ENCODE assay signal across 20 mouse cellular contexts in genomic region chr7:140998853-140999700, GRCm38 (mm10). TPM values are rescaled to one million over a fixed set of nuclear protein-coding genes. Genes with fewer than 3 reads are reported as not detected.
DNase-seq lines count a peak whose midpoint lies in the region; ATAC-seq lines count a peak whose summit lies in the region.
"Had no signal": no experiment of that assay in that cellular context is flagged by ENCODE, and none has a peak within 500 bp of the region (broad histone marks: within the 10 kb centered on the region; RNA-seq: fewer than 3 reads in every experiment).

No protein-coding gene starts in this region.

- 50% methylated on average over 11 of the region's 11 CpGs for WGBS in liver, embryonic 15.5 days (ENCODE audit: insufficient replicate concordance)

- ATAC-seq in liver, embryonic 15.5 days (ENCODE audit: insufficient read depth): no peak
- peak; percentile 86 for ATAC-seq in granulocyte monocyte progenitor cell, adult 5-6 weeks (replicated peaks; ENCODE audit: poor library complexity, severe bottlenecking)
- peak; percentile 90 for ATAC-seq in monocyte, adult 5-6 weeks (replicated peaks; ENCODE audit: insufficient number of reproducible peaks, low FRiP score, low TSS enrichment, poor library complexity, severe bottlenecking)

- H3K4me3 ChIP-seq in liver, embryonic 15.5 days (replicated peaks): peak overlapping the region; percentile 2; the same call in 1 of the 2 replicates
- H3K4me3 ChIP-seq: erythroblast, embryonic 14.5 days; heart, embryonic 13.5 days; hindbrain, embryonic 13.5 days; kidney, embryonic 15.5 days; limb, embryonic 15.5 days; myocyte had no signal

- H3K27ac ChIP-seq in liver, embryonic 15.5 days (replicated peaks): peak overlapping the region; percentile 65
- H3K27ac ChIP-seq: heart, embryonic 13.5 days; hindbrain, embryonic 13.5 days; kidney, embryonic 15.5 days; limb, embryonic 15.5 days; stomach, postnatal 0 days had no signal

- H3K36me3 ChIP-seq in liver, embryonic 15.5 days (replicated peaks): no peaks in the 10 kb centered on the region
- H3K36me3 ChIP-seq: heart, embryonic 13.5 days; hindbrain, embryonic 13.5 days; kidney, embryonic 15.5 days; limb, embryonic 15.5 days had no signal

- H3K9ac ChIP-seq in liver, embryonic 15.5 days: no peak overlapping the region
- H3K9ac ChIP-seq: heart, embryonic 13.5 days; hindbrain, embryonic 13.5 days; kidney, embryonic 15.5 days; limb, embryonic 15.5 days had no signal

- no peaks in the 10 kb centered on the region for H3K9me3 ChIP-seq in liver, embryonic 15.5 days (replicated peaks)
- H3K9me3 ChIP-seq: heart, embryonic 13.5 days; hindbrain, embryonic 13.5 days; kidney, embryonic 15.5 days; limb, embryonic 15.5 days had no signal

- no peak for DNase-seq in liver
- DNase-seq in CD4-positive, CD25-positive, alpha-beta regulatory T cell, adult 2 months (ENCODE audit: low read depth, low spot score): peak; percentile 33
- no peak for DNase-seq in gastrocnemius, postnatal 25 days
- no peak for DNase-seq in cerebellum, adult 18-20 months
- no peak for DNase-seq in layer of hippocampus, postnatal 25 days (ENCODE audit: extremely low spot score in 1 of 2, low spot score in 1 of 2)
- DNase-seq: cerebellum, adult 2 months; gastrocnemius, postnatal 36 days had no signal

- H3K27me3 ChIP-seq in liver, embryonic 15.5 days: no peaks in the 10 kb centered on the region; the same call in 1 of the 2 replicates
- H3K27me3 ChIP-seq: heart, embryonic 13.5 days; hindbrain, embryonic 13.5 days; kidney, embryonic 15.5 days; limb, embryonic 15.5 days had no signal

- H3K4me2 ChIP-seq in liver, embryonic 15.5 days: peak overlapping the region; percentile 7; the same call in 1 of the 2 replicates
- H3K4me2 ChIP-seq: heart, embryonic 13.5 days; hindbrain, embryonic 13.5 days; kidney, embryonic 15.5 days; limb, embryonic 15.5 days had no signal

- H3K4me1 ChIP-seq in liver, embryonic 15.5 days (replicated peaks): 0 out of 2 replicates have a peak, but pooled peaks cover 4% of the 10 kb centered on the region
- H3K4me1 ChIP-seq: heart, embryonic 13.5 days; hindbrain, embryonic 13.5 days; kidney, embryonic 15.5 days; limb, embryonic 15.5 days had no signal

RNA-seq across cellular contexts. Expression of gene Ifitm3, which starts 11.5 kb away (rescaled TPM):
- 84.9 and 98.1 TPM in 2 replicates for polyA plus RNA-seq in liver, embryonic 15.5 days (2015; fragmentation: Nextera tagmentation; extraction: Ambion mirVana)
- 146 and 224 TPM in 2 replicates for total RNA-seq in granulocyte monocyte progenitor cell, adult 5-6 weeks (2014; fragmentation: Nextera tagmentation)
- total RNA-seq in granulocyte monocyte progenitor cell, adult 5-6 weeks (2017): 55.6 and 69.2 TPM in 2 replicates
- total RNA-seq in monocyte, adult 5-6 weeks (2017): 384 to 854 TPM (median 711 TPM) in 3 replicates
- 10 to 100 TPM; 34.4 to 52.1 TPM for total RNA-seq in gastrocnemius, postnatal 25 days (2021)
- total RNA-seq in layer of hippocampus, postnatal 25 days (2021): 10 to 100 TPM; 11.9 to 13.8 TPM

RNA-seq across cellular contexts. Expression of gene Ifitm6, which starts 18.6 kb away (rescaled TPM):
- 23.2 and 25.7 TPM in 2 replicates for polyA plus RNA-seq in liver, embryonic 15.5 days (2015; fragmentation: Nextera tagmentation; extraction: Ambion mirVana)
- 17.9 and 48.1 TPM in 2 replicates for total RNA-seq in granulocyte monocyte progenitor cell, adult 5-6 weeks (2014; fragmentation: Nextera tagmentation)
- 22.5 and 42.5 TPM in 2 replicates for total RNA-seq in granulocyte monocyte progenitor cell, adult 5-6 weeks (2017)
- total RNA-seq in monocyte, adult 5-6 weeks (2017): 268 to 573 TPM (median 450 TPM) in 3 replicates
- not detected for total RNA-seq in gastrocnemius, postnatal 25 days (2021)
- total RNA-seq in layer of hippocampus, postnatal 25 days (2021): not detected
- total RNA-seq: gastrocnemius, postnatal 36 days; layer of hippocampus, adult 18-20 months had no signal
- polyA plus RNA-seq: erythroblast, embryonic 14.5 days had no signal

RNA-seq across cellular contexts. Expression of gene Gm17387, which starts 29.9 kb away (rescaled TPM):
- not detected in 2 replicates for polyA plus RNA-seq in liver, embryonic 15.5 days (2015; fragmentation: Nextera tagmentation; extraction: Ambion mirVana)
- not detected in 2 replicates for total RNA-seq in granulocyte monocyte progenitor cell, adult 5-6 weeks (2014; fragmentation: Nextera tagmentation)
- not detected in 2 replicates for total RNA-seq in granulocyte monocyte progenitor cell, adult 5-6 weeks (2017)
- total RNA-seq in monocyte, adult 5-6 weeks (2017): not detected in 3 replicates
- not detected for total RNA-seq in gastrocnemius, postnatal 25 days (2021)
- not detected for total RNA-seq in layer of hippocampus, postnatal 25 days (2021)
- total RNA-seq: gastrocnemius, postnatal 36 days; layer of hippocampus, adult 18-20 months; left cerebral cortex, adult 8-10 months had no signal
- polyA plus RNA-seq: brain, embryonic 14.5 days; cerebellum, adult 2 months; erythroblast, embryonic 14.5 days; heart, embryonic 13.5 days; hindbrain, embryonic 13.5 days; kidney, embryonic 15.5 days; limb, embryonic 15.5 days; myocyte; stomach, postnatal 0 days had no signal

RNA-seq across cellular contexts. Expression of gene Ifitm1, which starts 32.1 kb away (rescaled TPM):
- polyA plus RNA-seq in liver, embryonic 15.5 days (2015; fragmentation: Nextera tagmentation; extraction: Ambion mirVana): 21.3 TPM in 2 replicates
- 79.9 and 149 TPM in 2 replicates for total RNA-seq in granulocyte monocyte progenitor cell, adult 5-6 weeks (2014; fragmentation: Nextera tagmentation)
- 18.5 and 25.3 TPM in 2 replicates for total RNA-seq in granulocyte monocyte progenitor cell, adult 5-6 weeks (2017)
- total RNA-seq in monocyte, adult 5-6 weeks (2017): 38.2 to 83.6 TPM (median 70.9 TPM) in 3 replicates
- total RNA-seq in gastrocnemius, postnatal 25 days (2021): under 1 TPM; 0.43 to 0.54 TPM
- 1 to 10 TPM; 1.3 to 1.5 TPM for total RNA-seq in layer of hippocampus, postnatal 25 days (2021)

RNA-seq across cellular contexts. Expression of gene Ifitm2, which starts 43.3 kb away (rescaled TPM):
- 384 and 401 TPM in 2 replicates for polyA plus RNA-seq in liver, embryonic 15.5 days (2015; fragmentation: Nextera tagmentation; extraction: Ambion mirVana)
- 555 and 581 TPM in 2 replicates for total RNA-seq in granulocyte monocyte progenitor cell, adult 5-6 weeks (2014; fragmentation: Nextera tagmentation)
- 354 and 388 TPM in 2 replicates for total RNA-seq in granulocyte monocyte progenitor cell, adult 5-6 weeks (2017)
- total RNA-seq in monocyte, adult 5-6 weeks (2017): 203 to 367 TPM (median 305 TPM) in 3 replicates
- total RNA-seq in gastrocnemius, postnatal 25 days (2021): 10 to 100 TPM; 54.0 to 75.5 TPM
- 10 to 100 TPM in 1 of 2 experiments, 1 to 10 TPM in 1; 9.7 to 13.4 TPM for total RNA-seq in layer of hippocampus, postnatal 25 days (2021)

Comparison
In these comparisons a context has a peak if more than half of its experiments do, and no peak if none do; other contexts are left out.
1. RNA of gene Ifitm6, which starts 18.6 kb away (total RNA-seq): 268 to 573 TPM in monocyte, adult 5-6 weeks and 17.9 to 48.1 TPM in granulocyte monocyte progenitor cell, adult 5-6 weeks; not detected in gastrocnemius, postnatal 25 days and not detected in layer of hippocampus, postnatal 25 days; every median in the first group is over 10 times any median in the second.